ENCODE assay signal across 11 mouse cellular contexts in the genomic region with DNA sequence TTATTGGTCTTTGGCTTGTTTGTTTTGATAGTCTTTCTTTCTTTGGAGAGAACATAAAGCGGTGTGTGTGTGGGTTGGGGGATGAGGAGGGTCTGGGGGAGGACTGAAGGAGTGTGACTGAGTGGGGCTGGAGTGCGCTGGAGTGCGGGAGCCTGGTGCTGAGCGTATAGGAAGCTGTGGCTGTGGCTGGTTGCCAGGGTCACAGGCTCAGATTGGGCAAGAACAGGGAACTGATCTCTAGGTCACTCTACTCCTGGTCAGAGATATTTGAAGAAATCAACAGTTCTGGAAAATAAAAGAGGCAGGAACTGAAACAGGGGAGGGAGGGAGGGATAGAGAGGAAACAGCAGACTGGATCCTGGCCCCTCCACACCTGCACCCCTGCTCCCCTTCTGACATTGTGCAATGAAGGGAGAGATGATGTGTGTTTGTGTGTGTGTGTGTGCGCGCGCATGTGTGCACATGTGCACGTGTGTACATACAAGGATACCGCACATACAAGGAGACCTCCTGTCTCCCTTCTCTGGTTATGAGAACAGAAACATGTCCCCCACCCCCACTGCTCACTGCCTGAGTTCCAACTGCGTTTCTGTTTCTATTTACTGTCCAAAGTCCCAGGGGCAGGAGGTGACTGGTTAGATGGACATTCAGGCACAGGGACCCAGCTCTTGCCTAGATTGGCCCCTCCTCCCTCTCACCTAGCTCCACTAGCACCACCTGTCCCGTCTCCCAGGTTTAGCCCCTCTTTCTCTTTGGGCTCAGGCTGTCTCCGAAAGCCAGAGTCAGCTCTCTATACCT. TPM values are rescaled to one million over a fixed set of nuclear protein-coding genes. Genes with fewer than 3 reads are reported as not detected.
DNase-seq lines count a peak whose midpoint lies in the region; ATAC-seq and TF ChIP-seq lines count a peak whose summit lies in the region.
"Had no signal": no experiment of that assay in that cellular context is flagged by ENCODE, and none has a peak within 500 bp of the region (broad histone marks: within the 10 kb centered on the region; RNA-seq: fewer than 3 reads in every experiment).

A gene (plus strand): TSS at position 659 of the 798 bp plus-strand sequence.

- intact Hi-C loops in gastrocnemius, postnatal 14 days (cut with DNase I; ENCODE audit: low total_unique reads) = no loop called here

- ATAC-seq in megakaryocyte, adult 5-6 weeks (ENCODE audit: poor library complexity, severe bottlenecking) = peak; percentile 92
- ATAC-seq: hindbrain, embryonic 16.5 days had no signal

- peak within 1 kb of the TSS; percentile 42 for H3K4me3 ChIP-seq in liver, adult 2 months (ENCODE audit: insufficient read depth, low read depth, low read length)
- H3K4me3 ChIP-seq: forebrain, embryonic 12.5 days had no signal

- H3K9ac ChIP-seq in liver, adult 2 months (ENCODE audit: low read depth, low read length) = peak within 1 kb of the TSS; percentile 65
- H3K9ac ChIP-seq: forebrain, embryonic 12.5 days had no signal

- no peak for TF ChIP-seq CTCF in liver, adult 2 months (IDR thresholded peaks at IDR 0.05; ENCODE audit: low read depth, low read length)

- no peaks in the 10 kb centered on the region for H3K27me3 ChIP-seq in liver, adult 2 months (ENCODE audit: control insufficient read depth, insufficient read depth, low read length)
- H3K27me3 ChIP-seq: forebrain, embryonic 12.5 days had no signal

- H3K27ac ChIP-seq in liver, adult 2 months (replicated peaks; ENCODE audit: insufficient read depth, low read depth, low read length) = peak within 1 kb of the TSS; percentile 87
- H3K27ac ChIP-seq: forebrain, embryonic 12.5 days had no signal

- peak; percentile 42 for DNase-seq in gastrocnemius, postnatal 14 days
- DNase-seq in gastrocnemius, postnatal 10 days = no peak
- DNase-seq in adrenal gland, adult 2 months = peak; percentile 83
- peak; percentile 97 for DNase-seq in liver, adult 2 months (ENCODE audit: extremely low read depth, low read depth, low spot score)
- DNase-seq in thymus, adult 18-20 months = no peak
- no peak for DNase-seq in frontal cortex, postnatal 14 days (ENCODE audit: low spot score in 2 of 2)
- no peak for DNase-seq in thymus, postnatal 4 days

- peak; percentile 58; the same call in 1 of the 2 replicates for TF ChIP-seq POLR2A in liver, adult 2 months (IDR thresholded peaks at IDR 0.05; ENCODE audit: extremely low read depth, insufficient read depth, low read length)

- H3K4me1 ChIP-seq in liver, adult 2 months (ENCODE audit: control insufficient read depth, insufficient read depth, low read length) = peaks cover 23% of the 10 kb centered on the region
- H3K4me1 ChIP-seq: forebrain, embryonic 12.5 days had no signal

- peaks cover 1% of the 10 kb centered on the region; the same call in 1 of the 2 replicates for H3K36me3 ChIP-seq in liver, adult 2 months (ENCODE audit: control insufficient read depth, insufficient read depth, low read length)
- H3K36me3 ChIP-seq: forebrain, embryonic 12.5 days had no signal

- WGBS in liver, adult 2 months = 21% methylated on average over 12 of the region's 12 CpGs

- H3K79me2 ChIP-seq in liver, adult 2 months (ENCODE audit: control insufficient read depth, insufficient read depth, low read length) = peaks cover 4% of the 10 kb centered on the region; the same call in 1 of the 2 replicates

RNA-seq across cellular contexts. Expression of the gene that starts here (rescaled TPM):
- total RNA-seq in gastrocnemius, postnatal 14 days (2021) = not detected
- total RNA-seq in gastrocnemius, postnatal 10 days (2021) = under 1 TPM in 1 of 2 experiments, not detected in 1; 0.32 TPM
- 1 to 10 TPM in 1 of 2 experiments, under 1 TPM in 1; 0.45 to 2.8 TPM for total RNA-seq in adrenal gland, adult 2 months (2021)
- 0.96 and 2.6 TPM in 2 replicates for polyA plus RNA-seq in adrenal gland, adult 2 months (2012; rRNA removed)
- total RNA-seq in liver, adult 2 months (2014; rRNA removed) = 166 and 194 TPM in 2 replicates
- polyA plus RNA-seq in liver, adult 2 months (2012; rRNA removed) = 212 and 216 TPM in 2 replicates
- total RNA-seq in megakaryocyte, adult 5-6 weeks (2015) = 0.16 and 0.27 TPM in 2 replicates
- total RNA-seq in megakaryocyte, adult 5-6 weeks (2017) = 2.1 and 3.0 TPM in 2 replicates
- total RNA-seq: left cerebral cortex, postnatal 14 days had no signal
- polyA plus RNA-seq: forebrain, embryonic 12.5 days; hindbrain, embryonic 16.5 days had no signal

Comparison
In these comparisons a context has a peak if more than half of its experiments do, and no peak if none do; other contexts are left out.
1. RNA of the gene that starts here (total RNA-seq): 166 to 194 TPM in liver, adult 2 months; 0.45 to 2.8 TPM in adrenal gland, adult 2 months, 0.16 to 3.0 TPM in megakaryocyte, adult 5-6 weeks, 0.32 TPM in gastrocnemius, postnatal 10 days and not detected in gastrocnemius, postnatal 14 days; every median in the first group is over 10 times any median in the second.
2. RNA of the gene that starts here (polyA plus RNA-seq): 212 to 216 TPM in liver, adult 2 months; 0.96 to 2.6 TPM in adrenal gland, adult 2 months; every median in the first group is over 10 times any median in the second.
3. Peak in DNase-seq in gastrocnemius, postnatal 14 days; RNA of the gene not detected or under 1 TPM.
4. DNase-seq: peak in adrenal gland, adult 2 months (single experiment) and liver, adult 2 months (single experiment); none in gastrocnemius, postnatal 10 days (single experiment), thymus, adult 18-20 months (0 of 2), frontal cortex, postnatal 14 days (0 of 2) and thymus, postnatal 4 days (single experiment).